Mouse (Mus musculus) lung, embryonic 14.5 days (tissue): ENCODE data around the gene Tspan15. TPM values are rescaled to one million over a fixed set of nuclear protein-coding genes. Genes with fewer than 3 reads are reported as not detected.

Experiments used
- ATAC-seq: fragments of 200-750 bp; cut with Nextera tagmentation; 2 replicates; pipeline ENCODE4 v1.8.0; 2017; ENCODE audit warnings: mild to moderate bottlenecking, moderate TSS enrichment, moderate library complexity; ENCODE audit not compliant: insufficient read depth
- DNase-seq: peaks from one replicate; pipeline ENCODE4 v3.0.0-alpha.2; 2015
- H3K27ac ChIP-seq: fragments of 300-500 bp; sonication (generic); 2 replicates; pipeline ENCODE4 v1.5.1; 2014; ENCODE audit warnings: low read depth, mild to moderate bottlenecking, moderate library complexity
- H3K27me3 ChIP-seq: fragments of 300-500 bp; sonication (generic); 2 replicates; pipeline ENCODE4 v1.6.1; 2014; ENCODE audit warnings: low read length, control low read depth; ENCODE audit not compliant: insufficient read depth
- H3K36me3 ChIP-seq: fragments of 300-500 bp; sonication (generic); 2 replicates; pipeline ENCODE4 v1.6.1; 2014; ENCODE audit warnings: control low read depth; ENCODE audit not compliant: insufficient read depth
- H3K4me1 ChIP-seq: fragments of 300-500 bp; sonication (generic); 2 replicates; pipeline ENCODE4 v1.6.1; 2014; ENCODE audit warnings: antibody characterized with exemption, control low read depth; ENCODE audit not compliant: insufficient read depth
- H3K4me2 ChIP-seq: fragments of 300-500 bp; sonication (generic); 2 replicates; pipeline ENCODE4 v1.6.1; 2014; ENCODE audit warnings: mild to moderate bottlenecking
- H3K4me3 ChIP-seq: fragments of 300-500 bp; sonication (generic); 2 replicates; pipeline ENCODE4 v1.5.1; 2014; ENCODE audit warnings: low read depth, low read length
- H3K9ac ChIP-seq: fragments of 300-500 bp; sonication (generic); 2 replicates; pipeline ENCODE4 v1.6.1; 2014
- H3K9me3 ChIP-seq: fragments of 300-500 bp; sonication (generic); 2 replicates; pipeline ENCODE4 v1.6.1; 2016; ENCODE audit warnings: low read depth, low read length, control low read depth
- CTCF ChIP-seq: IDR thresholded peaks from 2 replicates; pipeline ENCODE4 v1.5.1; 2016; ENCODE audit warnings: antibody characterized with exemption, low read depth
- WGBS: fragments of 180-500 bp; shearing (Covaris S2); extraction: QIAGEN DNeasy Blood & Tissue Kit; methylation state at CpG from one replicate; pipeline ENCODE4 v1.1.7; 2014; 5-methylcytosine and 5-hydroxymethylcytosine counted together
- polyA plus RNA-seq: library from polyadenylated mRNA; unstranded; fragments of >200 nt; fragmentation: Nextera tagmentation; extraction: Ambion mirVana; gene quantifications from 2 replicates; pipeline ENCODE4 v1.2.1, GENCODE M21; 2014

Tspan15 gene
- polyA plus RNA-seq = 32.5 and 36.3 TPM in 2 replicates

DNA sequence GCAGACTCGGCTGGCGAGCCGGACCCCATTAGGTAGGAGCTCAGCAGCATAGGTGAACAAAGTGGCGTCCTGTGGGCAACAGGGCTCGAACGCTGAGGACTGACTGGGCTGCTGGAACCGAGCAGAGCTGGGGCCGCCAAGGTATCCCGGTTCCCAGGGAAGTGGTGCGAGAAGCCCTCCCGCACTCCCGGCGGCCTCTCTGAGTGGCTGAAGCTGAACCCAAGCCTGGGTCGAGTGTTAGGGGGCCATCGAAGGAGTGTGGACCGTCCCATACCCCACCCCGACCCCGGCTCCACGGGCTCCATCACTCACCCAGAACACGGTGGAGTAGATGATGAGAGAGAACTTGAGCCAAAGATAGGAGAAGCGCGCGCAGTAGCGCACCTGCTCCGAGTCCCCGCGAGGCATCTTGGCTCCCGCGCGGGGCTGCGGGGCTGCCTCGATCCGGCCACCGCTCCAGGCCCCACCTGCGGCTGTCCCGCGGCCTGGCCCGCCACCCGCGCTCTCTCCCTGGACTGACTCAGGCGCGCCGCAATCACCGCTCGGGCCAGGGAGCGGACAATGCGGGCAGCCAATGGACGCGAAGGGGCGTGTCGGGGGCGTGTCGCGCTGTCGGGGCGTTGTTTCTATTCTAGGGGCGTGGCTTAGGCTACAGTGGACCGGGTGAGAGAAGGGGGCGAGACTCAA lies at the start of gene Tspan15:
Tspan15 (minus strand) TSS at position 544 of the 687 bp plus-strand sequence.
- DNase-seq (peak; percentile 98), ATAC-seq (peak; percentile 96)
- 0 out of 2 replicates have a peak, but pooled peaks cover 3% of the 10 kb centered on the region for H3K27me3 ChIP-seq
- peak within 1 kb of the TSS; percentile 68 for H3K4me3 ChIP-seq
- no peaks in the 10 kb centered on the region; the same call in 1 of the 2 replicates for H3K4me1 ChIP-seq
- TF ChIP-seq CTCF = no peak
- no peaks in the 10 kb centered on the region for H3K9me3 ChIP-seq
- under 1% methylated on average over 59 of the region's 59 CpGs for WGBS
- H3K27ac ChIP-seq = no peak within 1 kb of the TSS
- H3K4me2 ChIP-seq = peak within 1 kb of the TSS; percentile 95
- peak within 1 kb of the TSS; percentile 67 for H3K9ac ChIP-seq
- no peaks in the 10 kb centered on the region for H3K36me3 ChIP-seq

DNA sequence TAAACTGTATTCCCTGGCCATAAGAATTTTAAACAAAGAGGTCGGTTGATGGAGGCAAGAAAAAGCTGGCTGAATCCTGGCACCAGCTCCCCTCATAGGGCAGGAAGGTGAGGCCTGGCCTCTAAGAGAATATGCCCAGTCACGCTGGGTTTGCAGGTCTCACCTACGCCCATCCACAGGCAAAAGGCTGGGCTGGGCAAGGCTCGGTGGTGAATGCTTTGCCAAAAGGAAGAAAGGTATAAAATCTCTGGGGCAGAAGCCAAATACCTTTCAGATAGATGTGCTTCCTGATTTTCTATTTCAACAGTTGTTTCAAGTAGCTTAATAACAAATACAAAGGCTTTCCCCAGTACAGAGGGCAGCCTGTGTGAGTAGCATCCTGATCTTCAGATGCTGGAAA lies 48.6 kb upstream of the Tspan15 start:
- Histone ChIP-seq H3K4me2 (no peak overlapping the region), H3K27me3 (no peaks in the 10 kb centered on the region), H3K9me3 (no peaks in the 10 kb centered on the region), H3K4me3 (no peak overlapping the region), H3K4me1 (no peaks in the 10 kb centered on the region), H3K36me3 (0 out of 2 replicates have a peak, but pooled peaks cover 7% of the 10 kb centered on the region), H3K9ac (no peak overlapping the region), H3K27ac (no peak overlapping the region)
- ATAC-seq (no peak), DNase-seq (no peak)
- WGBS = 74% methylated on average over 4 of the region's 4 CpGs
- TF ChIP-seq CTCF = no peak

DNA sequence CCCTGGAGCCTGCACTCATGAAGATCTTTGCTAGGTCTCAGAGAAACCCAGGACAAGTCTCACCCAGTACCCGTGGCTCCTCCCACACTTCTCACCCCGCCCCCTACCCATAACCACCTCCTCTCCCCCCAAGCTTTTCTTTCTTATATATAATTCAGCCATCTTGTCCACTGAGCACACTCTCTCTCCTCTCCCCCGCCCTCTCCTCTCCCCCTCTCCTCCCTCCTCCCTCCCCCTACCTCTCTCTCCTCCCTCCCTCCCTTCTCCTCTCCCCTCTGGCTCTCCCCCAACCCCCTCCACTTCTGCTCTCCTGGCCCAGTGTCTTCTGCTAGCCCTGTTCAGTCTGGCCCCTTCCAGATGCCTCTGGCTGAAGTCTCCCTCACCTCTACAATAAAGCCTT lies 48.0 kb upstream of the Tspan15 start:
- H3K4me1 ChIP-seq = no peaks in the 10 kb centered on the region
- 60% methylated on average over 3 of the region's 3 CpGs for WGBS
- no peak overlapping the region for H3K27ac ChIP-seq
- no peak for DNase-seq
- ATAC-seq = no peak
- H3K36me3 ChIP-seq = peaks cover 10% of the 10 kb centered on the region; the same call in 1 of the 2 replicates
- H3K27me3 ChIP-seq = no peaks in the 10 kb centered on the region
- no peak overlapping the region for H3K4me3 ChIP-seq
- no peak overlapping the region for H3K4me2 ChIP-seq
- no peak overlapping the region for H3K9ac ChIP-seq
- TF ChIP-seq CTCF = no peak
- H3K9me3 ChIP-seq = no peaks in the 10 kb centered on the region

DNA sequence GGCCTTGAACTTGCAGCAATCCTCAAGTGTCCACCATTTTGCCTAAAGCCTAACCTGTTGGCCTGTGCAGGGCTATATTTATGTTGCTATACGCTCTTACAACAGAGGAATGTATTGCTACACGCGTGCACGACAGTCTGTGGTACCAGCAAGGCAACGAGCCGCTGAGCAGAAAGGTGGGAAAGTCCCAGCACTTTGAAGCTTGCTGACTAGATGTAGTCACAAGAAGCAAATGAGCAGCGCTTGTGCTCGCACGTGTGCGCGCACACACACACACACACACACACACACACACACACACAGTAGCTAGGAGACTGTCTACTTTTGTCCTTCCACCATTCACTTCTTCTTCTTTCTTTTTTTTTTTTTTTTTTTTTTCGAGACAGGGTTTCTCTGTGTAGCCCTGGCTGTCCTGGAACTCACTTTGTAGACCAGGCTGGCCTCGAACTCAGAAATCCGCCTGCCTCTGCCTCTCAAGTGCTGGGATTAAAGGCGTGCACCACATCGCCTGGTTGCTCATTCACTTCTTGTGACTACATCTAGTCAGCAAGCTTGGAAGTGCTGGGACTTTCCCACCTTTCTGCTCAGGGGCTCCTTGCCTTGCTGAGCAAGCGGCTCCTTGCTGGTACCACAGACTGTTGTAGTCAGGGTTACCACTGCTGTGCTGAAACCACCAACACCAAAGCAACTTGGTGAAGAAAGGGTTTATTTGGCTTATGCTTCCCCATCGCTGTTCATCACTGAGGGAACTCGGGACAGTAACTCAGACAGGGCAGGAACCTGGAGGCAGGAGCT lies 46.6 kb upstream of the Tspan15 start:
- Histone ChIP-seq H3K36me3 (peaks cover 7% of the 10 kb centered on the region; the same call in 1 of the 2 replicates), H3K9ac (no peak overlapping the region), H3K27me3 (no peaks in the 10 kb centered on the region), H3K27ac (no peak overlapping the region), H3K9me3 (no peaks in the 10 kb centered on the region), H3K4me1 (no peaks in the 10 kb centered on the region), H3K4me2 (no peak overlapping the region), H3K4me3 (no peak overlapping the region)
- no peak for DNase-seq
- no peak for ATAC-seq
- no peak for TF ChIP-seq CTCF
- 88% methylated on average over 18 of the region's 19 CpGs for whole genome bisulfite sequencing

DNA sequence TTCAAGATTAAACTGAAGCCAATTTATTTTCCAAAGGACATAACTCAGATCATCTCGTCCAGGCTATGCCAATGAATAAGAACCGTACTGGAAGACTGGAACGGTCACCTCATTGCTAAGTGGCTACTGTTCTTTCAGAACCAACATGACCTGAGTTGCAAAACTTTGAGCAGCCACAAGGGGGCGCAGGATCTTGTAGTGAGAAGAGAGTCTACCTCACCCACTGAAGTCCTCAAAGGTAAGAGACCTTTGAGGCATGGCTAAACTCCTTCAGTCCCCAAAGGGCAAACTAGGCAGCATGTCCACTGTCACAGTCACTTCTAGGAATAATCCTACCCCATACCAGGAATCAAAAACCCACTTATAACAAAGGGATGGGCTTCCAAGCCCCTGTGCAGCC lies 44.2 kb upstream of the Tspan15 start:
- Histone ChIP-seq H3K9ac (no peak overlapping the region), H3K36me3 (peaks cover 11% of the 10 kb centered on the region; the same call in 1 of the 2 replicates), H3K4me3 (no peak overlapping the region), H3K27me3 (no peaks in the 10 kb centered on the region), H3K27ac (no peak overlapping the region), H3K4me1 (no peaks in the 10 kb centered on the region), H3K9me3 (no peaks in the 10 kb centered on the region), H3K4me2 (no peak overlapping the region)
- ATAC-seq = no peak
- 30% methylated on average over 4 of the region's 4 CpGs for WGBS
- DNase-seq = peak; percentile 91
- peak; percentile 88 for TF ChIP-seq CTCF

DNA sequence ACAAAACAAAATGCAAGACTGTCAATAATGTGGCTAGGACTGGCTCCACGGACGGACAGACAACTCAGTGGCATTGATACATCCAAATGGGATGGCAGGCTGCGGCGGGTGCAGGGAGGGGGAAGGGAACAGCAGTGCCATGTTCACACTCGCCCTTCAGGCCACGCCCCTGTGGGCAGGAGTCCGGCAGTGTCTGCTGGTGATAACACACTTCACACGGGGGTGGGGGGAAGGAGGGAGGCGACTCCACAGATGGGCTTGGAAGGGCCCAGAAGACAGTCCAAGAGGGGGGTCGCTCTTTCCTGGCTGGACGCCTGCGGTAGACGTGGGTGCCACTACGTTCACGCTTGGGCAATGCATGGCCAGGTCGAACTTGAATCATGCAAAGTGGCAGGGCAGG lies 38.2 kb upstream of the Tspan15 start:
- no peak for TF ChIP-seq CTCF
- H3K4me2 ChIP-seq = no peak overlapping the region
- ATAC-seq = peak; percentile 21; the same call in 1 of the 2 replicates
- peaks cover 9% of the 10 kb centered on the region; the same call in 1 of the 2 replicates for H3K36me3 ChIP-seq
- no peaks in the 10 kb centered on the region for H3K9me3 ChIP-seq
- H3K4me3 ChIP-seq = no peak overlapping the region
- H3K27me3 ChIP-seq = no peaks in the 10 kb centered on the region
- WGBS = 51% methylated on average over 16 of the region's 16 CpGs
- H3K27ac ChIP-seq = no peak overlapping the region
- no peaks in the 10 kb centered on the region for H3K4me1 ChIP-seq
- H3K9ac ChIP-seq = no peak overlapping the region
- no peak for DNase-seq

DNA sequence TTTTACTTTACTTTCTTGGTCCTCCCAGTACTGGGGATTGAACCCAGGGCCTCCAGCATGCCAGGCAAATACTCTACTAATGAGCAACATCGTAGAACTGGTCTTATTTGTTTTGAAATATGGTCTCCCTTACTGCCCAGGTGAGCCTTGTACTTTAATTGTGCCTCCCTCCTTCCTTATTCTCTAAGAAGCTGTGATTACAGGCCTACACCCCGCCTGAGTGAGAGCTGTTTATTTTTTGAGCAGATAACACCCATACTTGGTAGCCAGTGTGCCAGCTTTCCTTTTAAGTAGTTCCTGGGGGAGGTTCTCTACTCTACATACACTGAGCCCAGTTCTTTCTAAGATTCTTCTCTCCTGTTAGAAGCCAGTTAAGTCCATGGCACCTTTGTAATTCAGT lies 33.2 kb upstream of the Tspan15 start:
- Histone ChIP-seq H3K9ac (no peak overlapping the region), H3K27ac (no peak overlapping the region), H3K9me3 (no peaks in the 10 kb centered on the region), H3K27me3 (no peaks in the 10 kb centered on the region), H3K4me2 (no peak overlapping the region), H3K36me3 (no peaks in the 10 kb centered on the region), H3K4me1 (no peaks in the 10 kb centered on the region), H3K4me3 (no peak overlapping the region)
- DNase-seq (no peak), ATAC-seq (no peak)
- WGBS = 14% methylated on average over 2 of the region's 2 CpGs
- no peak for TF ChIP-seq CTCF
